Mouse (Mus musculus): ENCODE measurements around the gene Hoxa3.

GRCm38 (mm10) chr6:52224895-52225611, 11.9 kb upstream of the Hoxa3 start:
- TF ChIP-seq POLR2A (IDR thresholded peaks at IDR 0.05; ENCODE audit: low read depth, low read length) (no peak), CTCF (conservative IDR thresholded peaks at IDR 0.05 in 1 of 2, IDR thresholded peaks at IDR 0.05 in 1 of 2; ENCODE audit: low read depth in 2 of 2, low read length in 2 of 2) (no peak), MEF2A (IDR thresholded peaks at IDR 0.05; ENCODE audit: borderline replicate concordance, low read depth, low read length) (no peak)

Data from CH12.LX (cell line).